Mouse (Mus musculus) small intestine, adult 2 months (tissue): ENCODE data around the gene Mmp2.

ENCODE experiments used
- CTCF ChIP-seq: fragments of 200-500 bp; IDR thresholded peaks from 2 replicates; pipeline ENCODE4 v1.5.1; 2012; ENCODE audit warnings: low read depth, mild to moderate bottlenecking, control low read depth, inconsistent platforms, low read length, moderate library complexity, mixed read lengths; ENCODE audit not compliant: insufficient replicate concordance, insufficient read length; ENCODE audit errors: extremely low read depth
- POLR2A ChIP-seq: fragments of 200-500 bp; IDR thresholded peaks from 2 replicates; pipeline ENCODE4 v1.6.1; 2012; ENCODE audit warnings: low read depth, mild to moderate bottlenecking, control low read depth, inconsistent platforms, low read length, moderate library complexity

DNA sequence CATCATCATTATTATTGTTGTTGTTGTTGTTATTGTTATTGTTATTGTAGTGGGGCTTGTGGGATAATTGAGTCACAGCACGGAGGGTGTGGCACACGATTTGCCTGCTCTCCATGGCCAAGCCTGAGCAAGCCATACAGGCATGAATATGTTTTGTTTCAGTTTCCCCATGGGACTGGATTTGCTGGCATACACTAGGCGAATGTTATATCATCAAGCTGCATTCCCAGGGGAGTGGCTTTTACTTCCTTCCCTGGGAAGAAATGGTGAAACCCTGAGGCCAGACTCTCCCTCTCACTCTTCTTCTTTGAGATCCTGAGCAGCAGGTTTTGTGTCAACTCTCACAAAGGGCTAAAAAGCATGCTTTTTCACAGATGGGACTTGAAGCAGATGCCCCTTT lies 11.5 kb downstream of the Mmp2 start:
- no peak for TF ChIP-seq CTCF
- no peak for TF ChIP-seq POLR2A
